Mouse (Mus musculus): ENCODE results near the gene Bend6. TPM values are rescaled to one million over a fixed set of nuclear protein-coding genes. Genes with fewer than 3 reads are reported as not detected.
"Not testable (repeated sequence)": the region's sequence is repeated elsewhere in the genome, so short reads cannot be mapped to it uniquely, and the experiment has no call there.

Bend6 gene
- polyA plus RNA-seq, 1 experiment from 2014 or later: 47.1 TPM

DNA sequence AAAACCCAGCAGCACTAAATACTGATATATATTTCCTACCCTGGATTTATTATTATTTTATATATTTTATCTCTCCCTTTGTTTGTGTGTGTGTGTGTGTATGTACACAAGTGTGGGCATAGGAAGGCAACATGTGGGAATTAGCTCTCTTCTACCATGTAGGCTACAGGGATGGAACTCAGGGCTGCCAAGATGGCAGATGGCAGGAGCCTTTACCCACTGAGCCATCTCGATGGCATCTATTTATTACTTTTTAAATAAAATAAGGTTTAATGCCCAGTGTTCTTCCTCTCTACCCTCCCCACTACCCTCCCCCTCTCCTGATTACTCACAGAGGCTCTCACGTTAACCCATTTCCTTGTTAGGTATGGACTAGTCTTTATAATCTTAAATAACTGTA lies 38.6 kb downstream of the Bend6 start:
- Histone ChIP-seq H3K9me3 (no peaks in the 10 kb centered on the region), H3K36me3 (no peaks in the 10 kb centered on the region), H3K9ac (replicated peaks) (no peak overlapping the region), H3K27me3 (no peaks in the 10 kb centered on the region), H3K4me3 (no peak overlapping the region), H3K27ac (replicated peaks) (no peak overlapping the region), H3K4me1 (no peaks in the 10 kb centered on the region), H3K4me2 (replicated peaks) (no peak overlapping the region)
- WGBS: 81% methylated on average over 2 of the region's 2 CpGs
- no peak for ATAC-seq (replicated peaks)

DNA sequence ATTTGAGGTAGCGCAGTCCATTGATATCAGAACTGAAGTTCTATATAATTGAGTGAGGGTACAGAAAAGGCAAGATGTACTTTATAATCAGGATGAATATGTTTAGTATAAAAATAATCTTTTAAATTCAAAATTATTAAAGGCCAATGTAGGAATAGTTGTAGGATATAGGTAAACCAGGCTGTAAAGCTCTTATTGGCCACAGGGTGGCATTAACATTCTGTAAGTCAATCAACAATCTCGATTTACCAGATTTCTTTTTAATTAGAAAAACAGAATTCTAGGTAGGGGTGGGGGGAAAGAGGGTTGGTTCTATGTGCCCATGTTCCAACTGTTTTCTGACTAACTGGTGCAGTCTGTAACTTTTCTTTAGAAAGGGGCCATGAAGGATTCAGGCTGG lies 60.8 kb downstream of the Bend6 start:
- H3K36me3 ChIP-seq: no peaks in the 10 kb centered on the region
- no peak overlapping the region for H3K4me2 ChIP-seq (replicated peaks)
- no peak overlapping the region for H3K4me3 ChIP-seq
- no peak for ATAC-seq (replicated peaks)
- 95% methylated on average over 2 of the region's 2 CpGs for WGBS
- H3K9me3 ChIP-seq: no peaks in the 10 kb centered on the region
- H3K9ac ChIP-seq (replicated peaks): no peak overlapping the region
- H3K27ac ChIP-seq (replicated peaks): no peak overlapping the region
- no peaks in the 10 kb centered on the region for H3K4me1 ChIP-seq
- H3K27me3 ChIP-seq: no peaks in the 10 kb centered on the region

DNA sequence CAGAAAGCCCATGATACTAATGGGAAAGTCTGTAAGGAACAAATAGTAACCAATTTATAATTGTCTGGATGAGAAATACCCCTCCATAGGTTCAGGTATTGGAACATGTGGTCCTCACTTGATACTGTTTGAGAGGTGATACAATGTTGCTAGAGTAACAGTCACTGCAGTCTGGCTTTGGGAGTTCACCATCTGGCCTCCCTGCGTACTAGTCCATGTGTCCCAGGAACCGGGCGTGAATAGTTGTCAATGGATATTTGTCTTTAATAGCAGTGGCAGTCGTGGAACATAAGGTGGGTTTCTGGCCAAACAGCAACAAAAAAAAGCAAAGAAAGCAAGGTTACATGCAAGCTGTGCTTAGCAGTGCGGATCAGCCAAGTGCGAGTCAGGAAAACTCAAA lies 63.8 kb downstream of the Bend6 start:
- Histone ChIP-seq H3K27me3 (no peaks in the 10 kb centered on the region), H3K4me2 (replicated peaks) (no peak overlapping the region), H3K27ac (replicated peaks) (0 out of 2 replicates have a peak overlapping the region, but pooled peaks have one; percentile 5), H3K36me3 (no peaks in the 10 kb centered on the region), H3K4me1 (no peaks in the 10 kb centered on the region), H3K4me3 (no peak overlapping the region), H3K9ac (replicated peaks) (no peak overlapping the region), H3K9me3 (no peaks in the 10 kb centered on the region)
- WGBS: 52% methylated on average over 6 of the region's 6 CpGs
- peak; percentile 73 for ATAC-seq (replicated peaks)

DNA sequence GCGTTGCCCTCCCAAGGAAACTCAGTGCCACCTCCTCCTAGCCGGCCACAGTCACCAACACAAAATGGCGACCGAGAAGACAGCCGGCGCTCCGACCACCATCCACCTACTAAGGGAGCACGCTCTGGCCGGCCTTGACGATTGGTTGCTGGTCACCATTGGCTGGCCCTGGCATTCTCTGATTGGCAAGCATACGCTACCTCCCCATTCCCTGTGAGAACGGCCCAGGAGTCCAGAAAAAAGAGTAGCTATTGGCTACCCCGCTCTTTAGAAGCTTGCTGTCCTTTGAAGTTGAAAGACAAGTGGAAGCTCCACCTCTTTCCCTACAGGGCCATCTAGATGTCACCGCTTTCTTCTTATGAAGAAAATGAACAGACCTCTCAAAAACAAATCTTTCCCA lies 68.7 kb downstream of the Bend6 start:
- not testable (repeated sequence) for H3K27me3 ChIP-seq; ATAC-seq (replicated peaks); H3K4me3 ChIP-seq; H3K27ac ChIP-seq (replicated peaks); H3K4me1 ChIP-seq; H3K9me3 ChIP-seq; H3K36me3 ChIP-seq; H3K9ac ChIP-seq (replicated peaks); H3K4me2 ChIP-seq (replicated peaks)
- 97% methylated on average over 14 of the region's 14 CpGs for WGBS

DNA sequence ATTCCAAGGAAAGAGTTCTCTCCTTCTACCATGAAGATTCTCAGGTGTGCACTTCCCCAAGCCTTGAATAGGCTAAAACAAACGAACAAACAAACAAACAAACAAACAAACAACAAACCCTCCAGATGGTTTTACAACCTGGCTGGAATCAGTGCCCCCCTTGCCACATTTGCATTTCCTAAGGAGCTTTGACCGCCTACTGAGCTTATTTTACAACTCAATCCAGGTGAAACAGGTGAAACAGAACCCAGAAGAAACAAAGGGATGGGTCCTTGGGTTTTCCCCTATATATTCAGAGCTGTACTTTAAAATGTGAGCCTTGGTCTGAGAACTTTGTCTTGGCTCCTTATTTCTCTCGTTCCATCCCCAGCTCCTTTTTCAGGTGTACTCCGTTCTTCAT lies 77.0 kb downstream of the Bend6 start:
- Histone ChIP-seq H3K27me3 (no peaks in the 10 kb centered on the region), H3K4me1 (no peaks in the 10 kb centered on the region), H3K4me2 (replicated peaks) (no peak overlapping the region), H3K36me3 (no peaks in the 10 kb centered on the region), H3K4me3 (no peak overlapping the region), H3K27ac (replicated peaks) (no peak overlapping the region), H3K9ac (replicated peaks) (no peak overlapping the region), H3K9me3 (peaks cover 4% of the 10 kb centered on the region; the same call in 1 of the 2 replicates)
- no peak for ATAC-seq (replicated peaks)
- 71% methylated on average over 4 of the region's 4 CpGs for WGBS

DNA sequence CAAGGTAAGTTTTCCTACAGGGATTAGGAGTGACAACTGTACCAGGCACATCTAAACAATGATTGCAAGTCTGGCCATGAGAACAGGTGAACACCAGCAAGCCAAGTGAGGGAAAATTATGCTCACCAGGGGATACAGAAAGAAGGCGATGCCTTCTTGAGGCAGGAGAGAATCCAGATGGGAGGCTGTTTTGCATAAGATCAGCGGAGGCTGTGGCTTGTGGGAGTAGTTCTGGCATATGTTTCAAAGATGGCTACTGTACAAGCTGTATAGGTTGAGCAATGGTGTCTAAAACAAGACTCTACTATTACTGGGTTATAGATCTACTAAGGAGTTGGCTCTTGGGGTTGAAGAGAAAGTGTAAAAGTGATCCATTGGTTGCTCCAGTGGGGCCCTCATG lies 89.7 kb downstream of the Bend6 start:
- Histone ChIP-seq H3K4me2 (replicated peaks) (no peak overlapping the region), H3K4me3 (no peak overlapping the region)
- 71% methylated on average over 2 of the region's 2 CpGs for WGBS

DNA sequence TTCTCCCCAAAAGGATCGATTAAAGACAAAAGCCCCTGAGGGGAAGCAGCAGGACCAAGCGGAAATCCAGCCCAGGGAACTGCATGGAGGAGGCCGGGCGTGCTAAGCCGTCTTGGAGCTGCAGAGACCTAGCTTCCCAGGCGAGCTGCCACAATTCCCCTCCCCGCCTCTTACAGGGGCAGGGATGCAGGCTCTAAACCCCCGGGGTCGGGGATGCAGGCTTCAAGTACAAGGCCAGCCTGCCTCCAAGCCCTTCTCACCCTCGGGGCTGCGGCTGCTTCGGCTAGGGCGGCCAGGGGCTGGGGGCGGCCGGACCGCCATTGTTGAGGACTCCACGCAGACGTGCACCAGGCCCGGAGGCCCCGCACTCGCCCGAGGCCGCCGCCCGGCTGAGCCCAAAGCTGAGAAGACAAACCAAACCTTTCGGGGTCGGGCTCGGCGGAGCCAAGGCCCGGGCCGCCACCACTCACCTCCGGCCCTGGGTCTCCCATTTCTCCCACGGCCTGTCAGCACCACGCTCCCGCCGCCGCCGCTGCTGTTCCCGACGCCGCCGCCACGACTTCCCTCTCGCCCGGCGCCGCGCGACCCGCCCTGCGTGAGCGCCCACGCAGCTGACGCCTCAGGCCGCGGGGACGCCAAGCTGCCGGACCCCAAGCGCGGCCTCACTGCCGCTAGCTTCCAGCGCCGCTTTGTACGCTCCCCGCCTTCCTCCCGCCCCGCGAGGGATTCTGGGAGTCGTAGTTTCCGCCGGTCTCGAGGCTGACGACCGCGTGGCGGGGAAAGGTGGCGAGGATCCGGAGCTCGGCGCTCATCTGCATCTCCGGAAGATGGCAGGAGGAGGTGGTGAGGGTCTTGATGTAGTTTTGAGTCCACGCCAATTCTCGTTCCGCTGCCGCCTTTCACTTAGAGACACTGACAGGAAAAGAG lies 93.5 kb downstream of the Bend6 start, which contains the start of gene Zfp451:
Gene Zfp451 (minus strand): TSS at position 728 of the 927 bp plus-strand sequence.
- under 1% methylated on average over 83 of the region's 85 CpGs for WGBS
- peaks cover 24% of the 10 kb centered on the region for H3K4me1 ChIP-seq
- peaks cover 22% of the 10 kb centered on the region for H3K36me3 ChIP-seq
- peak; percentile 96 for ATAC-seq (replicated peaks)
- peak within 1 kb of the TSS; percentile 80 for H3K9ac ChIP-seq (replicated peaks)
- H3K27me3 ChIP-seq: no peaks in the 10 kb centered on the region
- peak within 1 kb of the TSS; percentile 55 for H3K4me3 ChIP-seq
- peak within 1 kb of the TSS; percentile 65 for H3K4me2 ChIP-seq (replicated peaks)
- H3K9me3 ChIP-seq: no peaks in the 10 kb centered on the region
- peak within 1 kb of the TSS; percentile 88 for H3K27ac ChIP-seq (replicated peaks)

More for the DNA sequence above, 89.7 kb downstream of the Bend6 start:
- no peak overlapping the region for H3K27ac ChIP-seq (replicated peaks)
- H3K9ac ChIP-seq (replicated peaks): no peak overlapping the region
- no peaks in the 10 kb centered on the region for H3K9me3 ChIP-seq
- ATAC-seq (replicated peaks): no peak
- H3K36me3 ChIP-seq: no peaks in the 10 kb centered on the region; the same call in 1 of the 2 replicates
- H3K4me1 ChIP-seq: peaks cover 10% of the 10 kb centered on the region
- H3K27me3 ChIP-seq: no peaks in the 10 kb centered on the region

DNA sequence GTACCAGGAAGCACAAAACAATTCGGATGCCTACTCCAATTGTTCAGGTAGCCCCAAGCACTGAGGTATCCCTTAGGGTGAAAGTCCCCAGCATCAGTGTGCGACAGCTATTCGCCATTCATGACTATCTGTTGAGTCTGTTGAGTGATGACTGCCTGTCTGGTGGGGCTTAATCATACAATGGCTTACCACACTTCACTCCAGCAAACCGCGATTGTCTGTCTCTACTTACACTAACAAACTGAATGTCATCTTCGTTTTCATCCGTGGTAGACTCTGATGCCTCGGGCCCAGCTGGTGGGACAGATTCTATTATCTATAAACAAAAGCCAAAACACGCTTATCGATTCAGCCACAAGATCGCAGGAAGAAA lies 94.1 kb downstream of the Bend6 start:
- WGBS: 8% methylated on average over 11 of the region's 11 CpGs
- Histone ChIP-seq H3K27me3 (no peaks in the 10 kb centered on the region), H3K36me3 (peaks cover 26% of the 10 kb centered on the region), H3K9ac (replicated peaks) (peak overlapping the region; percentile 80), H3K27ac (replicated peaks) (peak overlapping the region; percentile 88), H3K4me2 (replicated peaks) (peak overlapping the region; percentile 65), H3K9me3 (no peaks in the 10 kb centered on the region), H3K4me1 (peaks cover 24% of the 10 kb centered on the region), H3K4me3 (peak overlapping the region; percentile 55)
- ATAC-seq (replicated peaks): peak; percentile 6; the same call in 1 of the 2 replicates

DNA sequence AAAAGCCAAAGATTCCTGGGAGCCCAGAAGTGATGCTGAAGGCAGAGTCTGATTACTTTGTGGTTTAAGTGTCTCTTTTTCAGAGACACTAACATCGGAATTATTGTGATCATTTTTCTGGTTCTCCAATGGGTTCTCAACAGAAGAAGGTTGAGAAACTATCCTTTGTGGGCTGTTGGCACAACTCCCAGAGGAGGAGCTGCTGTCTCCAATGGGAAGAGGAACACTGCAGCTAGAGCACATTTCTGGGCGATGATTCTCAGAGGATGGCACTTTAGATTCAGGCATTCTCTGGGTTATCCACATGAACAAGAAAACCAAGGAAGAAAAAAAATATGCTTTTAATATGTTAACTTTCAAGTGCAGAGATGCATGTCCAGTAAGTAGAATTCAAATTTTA lies 104.3 kb downstream of the Bend6 start:
- no peak for ATAC-seq (replicated peaks)
- Histone ChIP-seq H3K36me3 (peaks cover 72% of the 10 kb centered on the region), H3K4me3 (no peak overlapping the region), H3K4me1 (no peaks in the 10 kb centered on the region), H3K27me3 (no peaks in the 10 kb centered on the region), H3K27ac (replicated peaks) (no peak overlapping the region), H3K9ac (replicated peaks) (no peak overlapping the region), H3K9me3 (no peaks in the 10 kb centered on the region), H3K4me2 (replicated peaks) (no peak overlapping the region)
- 93% methylated on average over 2 of the region's 2 CpGs for WGBS

Other genes starting within 250 kb of the Bend6 start
- gene Prim2, start 238.0 kb downstream of the Bend6 start, polyA plus RNA-seq (2015; fragmentation: Nextera tagmentation; extraction: Ambion mirVana): 33.5 and 35.0 TPM in 2 replicates
- 35.3 and 36.3 TPM in 2 replicates for gene Rab23, start 187.9 kb downstream of the Bend6 start, polyA plus RNA-seq (2015; fragmentation: Nextera tagmentation; extraction: Ambion mirVana)
- 23.7 and 25.0 TPM in 2 replicates for gene Bag2, start 150.0 kb downstream of the Bend6 start, polyA plus RNA-seq (2015; fragmentation: Nextera tagmentation; extraction: Ambion mirVana)
- gene Zfp451, start 93.2 kb downstream of the Bend6 start, polyA plus RNA-seq (2015; fragmentation: Nextera tagmentation; extraction: Ambion mirVana): 44.4 and 47.0 TPM in 2 replicates
- 34.8 and 35.2 TPM in 2 replicates for gene Dst, start 409 bp upstream of the Bend6 start, polyA plus RNA-seq (2015; fragmentation: Nextera tagmentation; extraction: Ambion mirVana)

Measured in forebrain, embryonic 15.5 days (tissue).